Mouse (Mus musculus) cerebellum, postnatal 14 days (tissue): ENCODE results near the gene Odam.
A peak's percentile ranks its signal among the peaks of the same experiment; 100 is the strongest.

ENCODE experiments used
- DNase-seq, 2 experiments: peaks; one replicate each; pipeline ENCODE4 v3.0.0; 2021; ENCODE audit warnings: mixed read lengths in 2 of 2

Odam gene

GRCm38 (mm10) chr5:87884729-87885128 lies at the start of gene Odam:
TSS of gene Odam (plus strand) at chr5:87885029.
- DNase-seq: no peak

GRCm38 (mm10) chr5:87855136-87855716 lies 29.6 kb upstream of the Odam start:
- DNase-seq: no peak

GRCm38 (mm10) chr5:87870084-87870483 lies 14.7 kb upstream of the Odam start:
- DNase-seq: peak; percentile 27 to 45

GRCm38 (mm10) chr5:87871423-87871822 lies 13.4 kb upstream of the Odam start:
- peak; percentile 11 to 37 for DNase-seq

GRCm38 (mm10) chr5:87925372-87925771 lies 40.5 kb downstream of the Odam start, which contains the start of gene Csn3:
TSS of gene Csn3 (plus strand) at chr5:87925579.
- no peak for DNase-seq

- DNase-seq: no peak
Measured at GRCm38 (mm10) chr5:87931603-87932002, 46.8 kb downstream of the Odam start.

- DNase-seq: peak in 1 of 2 experiments; percentile 2
Measured at GRCm38 (mm10) chr5:87940752-87941151, 55.9 kb downstream of the Odam start.

- DNase-seq: no peak
Measured at GRCm38 (mm10) chr5:87942515-87942914, 57.7 kb downstream of the Odam start.
